Mouse (Mus musculus): Measurements from ENCODE around the gene Saa3. TPM values are rescaled to one million over a fixed set of nuclear protein-coding genes. Genes with fewer than 3 reads are reported as not detected.

Saa3 gene
- polyA plus RNA-seq (2014; fragmentation: Illumina TruSeq; extraction: RNeasy Lipid Tissue Mini Kit (QIAGEN cat#74804); ENCODE audit: low read depth, low replicate concordance): not detected

GRCm38 (mm10) chr7:46715600-46715999 lies at the start of gene Saa3:
Gene Saa3, minus strand, starts transcription at chr7:46715700.

DNA sequence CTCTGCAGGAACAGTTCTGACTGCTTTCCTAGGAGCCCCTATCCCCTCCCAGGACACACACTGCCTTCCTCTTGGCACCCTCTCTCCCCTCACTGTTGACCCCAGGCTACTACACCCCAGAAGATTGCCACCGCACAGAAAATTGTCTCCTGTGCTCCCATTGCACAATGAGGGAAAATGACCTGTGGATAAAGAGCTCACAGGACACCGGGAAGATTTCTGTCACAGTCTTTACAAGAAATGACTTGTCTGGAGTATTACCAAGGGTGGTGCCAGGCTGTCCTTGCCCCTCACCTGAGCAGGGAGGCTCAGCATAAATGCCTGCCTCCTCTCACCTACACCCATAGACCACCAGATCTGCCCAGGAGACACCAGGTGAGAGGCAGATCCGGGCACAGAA lies 36.0 kb upstream of the Saa3 start, which contains the start of gene Saa2:
Saa2 (plus strand) TSS at position 301 of the 400 bp plus-strand sequence.

DNA sequence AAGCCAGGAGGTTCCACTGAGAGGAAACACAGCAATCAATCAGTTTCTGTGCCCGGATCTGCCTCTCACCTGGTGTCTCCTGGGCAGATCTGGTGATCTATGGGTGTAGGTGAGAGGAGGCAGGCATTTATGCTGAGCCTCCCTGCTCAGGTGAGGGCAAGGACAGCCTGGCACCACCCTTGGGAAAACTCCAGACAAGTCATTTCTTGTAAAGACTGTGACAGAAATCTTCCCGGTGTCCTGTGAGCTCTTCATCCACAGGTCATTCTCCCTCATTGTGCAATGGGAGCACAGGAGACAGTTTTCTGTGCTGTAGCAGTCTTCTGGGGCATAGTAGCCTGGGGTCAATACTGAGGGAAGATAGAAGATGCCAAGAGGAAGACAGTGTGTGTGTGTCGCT lies 27.4 kb upstream of the Saa3 start, which contains the start of gene Saa1:
Saa1 (minus strand) TSS at position 101 of the 400 bp plus-strand sequence.

DNA sequence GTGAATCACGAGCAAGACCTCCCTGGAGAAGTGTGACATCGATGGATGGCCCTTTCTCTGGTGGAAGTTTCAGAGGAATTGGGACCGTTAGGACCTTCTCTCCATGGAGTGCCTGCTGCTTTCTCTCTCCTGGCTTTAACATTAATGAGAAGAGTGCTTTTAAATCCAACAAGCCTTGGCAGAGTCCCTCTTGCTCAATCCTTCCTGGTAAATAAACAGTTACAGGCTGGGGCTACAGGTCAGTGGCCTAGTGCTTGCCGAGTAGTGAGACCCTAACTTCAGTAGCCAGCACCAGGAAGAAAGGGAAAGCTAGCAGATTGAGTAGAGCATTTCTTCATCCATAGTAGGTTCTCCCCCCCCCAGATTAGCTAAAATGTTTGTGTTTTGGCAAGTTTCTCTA lies 17.0 kb upstream of the Saa3 start, which contains the start of gene Saa4:
Saa4 (minus strand) TSS at position 146 of the 400 bp plus-strand sequence.

DNA sequence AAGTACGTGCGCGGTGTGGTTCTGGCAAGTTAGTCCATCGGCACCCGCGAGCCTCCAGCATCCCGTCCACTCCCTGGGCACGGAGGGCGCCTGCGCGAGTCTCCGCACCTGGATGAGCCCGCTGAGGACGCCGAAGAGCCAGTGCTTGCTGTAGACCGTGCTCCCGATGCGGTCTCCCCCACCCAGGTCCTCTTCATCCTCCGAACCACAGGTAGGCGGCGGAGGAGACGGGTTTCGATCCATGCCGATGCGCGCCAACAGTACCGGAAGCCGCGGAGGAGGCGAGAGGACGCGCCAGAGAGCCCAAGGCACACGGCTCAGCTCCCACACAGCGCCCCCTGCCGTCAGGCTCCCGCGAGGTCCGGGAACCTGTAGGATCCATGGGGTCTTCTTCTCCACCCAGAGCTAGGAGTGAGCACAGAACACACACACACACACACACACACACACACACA lies 5.1 kb downstream of the Saa3 start, which contains the start of gene Saal1:
Saal1 (minus strand) TSS at position 291 of the 455 bp plus-strand sequence.

GRCm38 (mm10) chr7:46672160-46672672 lies 43.3 kb downstream of the Saa3 start, which contains the start of gene Tph1:
Gene Tph1, minus strand, starts transcription at chr7:46672537.

Other genes starting within 250 kb of the Saa3 start
- gene Sergef, start 75.9 kb downstream of the Saa3 start, polyA plus RNA-seq (2014; fragmentation: Illumina TruSeq; extraction: RNeasy Lipid Tissue Mini Kit (QIAGEN cat#74804); ENCODE audit: low read depth, low replicate concordance): 2.1 TPM
- not detected for gene Tph1, start 43.2 kb downstream of the Saa3 start, polyA plus RNA-seq (2014; fragmentation: Illumina TruSeq; extraction: RNeasy Lipid Tissue Mini Kit (QIAGEN cat#74804); ENCODE audit: low read depth, low replicate concordance)
- gene Saal1, start 5.0 kb downstream of the Saa3 start, polyA plus RNA-seq (2014; fragmentation: Illumina TruSeq; extraction: RNeasy Lipid Tissue Mini Kit (QIAGEN cat#74804); ENCODE audit: low read depth, low replicate concordance): 5.3 TPM
- gene Saa4, start 16.9 kb upstream of the Saa3 start, polyA plus RNA-seq (2014; fragmentation: Illumina TruSeq; extraction: RNeasy Lipid Tissue Mini Kit (QIAGEN cat#74804); ENCODE audit: low read depth, low replicate concordance): not detected
- gene Saa1, start 27.3 kb upstream of the Saa3 start, polyA plus RNA-seq (2014; fragmentation: Illumina TruSeq; extraction: RNeasy Lipid Tissue Mini Kit (QIAGEN cat#74804); ENCODE audit: low read depth, low replicate concordance): not detected
- gene Saa2, start 36.1 kb upstream of the Saa3 start, polyA plus RNA-seq (2014; fragmentation: Illumina TruSeq; extraction: RNeasy Lipid Tissue Mini Kit (QIAGEN cat#74804); ENCODE audit: low read depth, low replicate concordance): not detected
- 26.5 TPM for gene Hps5, start 80.4 kb upstream of the Saa3 start, polyA plus RNA-seq (2014; fragmentation: Illumina TruSeq; extraction: RNeasy Lipid Tissue Mini Kit (QIAGEN cat#74804); ENCODE audit: low read depth, low replicate concordance)
- gene Gtf2h1, start 80.4 kb upstream of the Saa3 start, polyA plus RNA-seq (2014; fragmentation: Illumina TruSeq; extraction: RNeasy Lipid Tissue Mini Kit (QIAGEN cat#74804); ENCODE audit: low read depth, low replicate concordance): 89.9 TPM
- gene Ldha, start 125.8 kb upstream of the Saa3 start, polyA plus RNA-seq (2014; fragmentation: Illumina TruSeq; extraction: RNeasy Lipid Tissue Mini Kit (QIAGEN cat#74804); ENCODE audit: low read depth, low replicate concordance): 91.6 TPM
- not detected for gene Ldhc, start 145.5 kb upstream of the Saa3 start, polyA plus RNA-seq (2014; fragmentation: Illumina TruSeq; extraction: RNeasy Lipid Tissue Mini Kit (QIAGEN cat#74804); ENCODE audit: low read depth, low replicate concordance)
- 405 TPM for gene Tsg101, start 204.3 kb upstream of the Saa3 start, polyA plus RNA-seq (2014; fragmentation: Illumina TruSeq; extraction: RNeasy Lipid Tissue Mini Kit (QIAGEN cat#74804); ENCODE audit: low read depth, low replicate concordance)
- 34.7 TPM for gene Uevld, start 242.8 kb upstream of the Saa3 start, polyA plus RNA-seq (2014; fragmentation: Illumina TruSeq; extraction: RNeasy Lipid Tissue Mini Kit (QIAGEN cat#74804); ENCODE audit: low read depth, low replicate concordance)

Data from adrenal gland, adult 10 weeks (tissue).